Mouse (Mus musculus) bone marrow, adult 2 months (tissue): ENCODE measurements at regions not wholly inside any gene's neighbourhood (a gene's known extent, or its start where the extent isn't known, plus 50 kb on each side); places are given as distances from the start of the nearest gene placed in this dataset.

Experiments used
- H3K27ac ChIP-seq: fragments of 200-500 bp; 2 replicates; pipeline ENCODE4 v1.5.1; 2012; ENCODE audit warnings: low read depth, mild to moderate bottlenecking, control low read depth, inconsistent platforms, low read length; ENCODE audit not compliant: control insufficient read depth, poor library complexity, insufficient read depth
- H3K4me1 ChIP-seq: fragments of 200-500 bp; 2 replicates; pipeline ENCODE4 v1.6.1; 2011; ENCODE audit warnings: low read length; ENCODE audit not compliant: control insufficient read depth, insufficient read depth
- H3K4me3 ChIP-seq: fragments of 200-500 bp; replicated peaks from 2 replicates; pipeline ENCODE3; 2011; ENCODE audit warnings: mild to moderate bottlenecking, low read depth, low read length, control low read depth; ENCODE audit not compliant: control insufficient read depth
- CTCF ChIP-seq: fragments of 200-500 bp; IDR thresholded peaks from 2 replicates; pipeline ENCODE4 v1.5.1; 2011; ENCODE audit warnings: low read length, control low read depth; ENCODE audit not compliant: control insufficient read depth, insufficient read depth
- POLR2A ChIP-seq: fragments of 200-500 bp; IDR thresholded peaks from 2 replicates; pipeline ENCODE4 v1.6.1; 2011; ENCODE audit warnings: low read depth, mild to moderate bottlenecking, control low read depth, low read length, borderline replicate concordance; ENCODE audit not compliant: control insufficient read depth
- WGBS: fragments of 180-500 bp; shearing (Covaris S2); methylation state at CpG from one replicate; pipeline ENCODE4 v1.1.7; 2018; 5-methylcytosine and 5-hydroxymethylcytosine counted together

DNA sequence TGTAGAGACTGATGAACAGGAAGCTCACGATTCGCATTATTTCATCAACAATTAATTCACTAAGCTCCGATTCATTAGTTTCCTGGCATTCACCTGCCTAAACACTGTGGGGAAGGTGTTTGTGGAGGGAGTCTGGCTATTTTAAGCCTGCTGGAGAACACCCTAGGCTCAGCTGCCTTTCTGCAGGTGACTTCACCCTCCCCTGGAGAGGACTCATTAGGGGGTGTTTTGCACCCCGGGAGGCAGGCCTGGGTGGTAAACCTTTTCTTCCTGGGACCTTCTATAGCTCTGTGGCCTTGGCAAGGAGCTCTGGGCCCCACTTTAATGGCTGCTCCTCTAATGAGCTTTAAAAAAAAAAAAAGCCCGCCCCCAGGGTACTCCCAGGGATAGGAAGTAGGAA lies 55.4 kb upstream of the Bnc1 start:
- Histone ChIP-seq H3K4me1 (no peaks in the 10 kb centered on the region), H3K27ac (no peak overlapping the region), H3K4me3 (no peak overlapping the region)
- TF ChIP-seq CTCF (no peak), POLR2A (no peak)
- WGBS, result 69% methylated on average over 5 of the region's 5 CpGs

DNA sequence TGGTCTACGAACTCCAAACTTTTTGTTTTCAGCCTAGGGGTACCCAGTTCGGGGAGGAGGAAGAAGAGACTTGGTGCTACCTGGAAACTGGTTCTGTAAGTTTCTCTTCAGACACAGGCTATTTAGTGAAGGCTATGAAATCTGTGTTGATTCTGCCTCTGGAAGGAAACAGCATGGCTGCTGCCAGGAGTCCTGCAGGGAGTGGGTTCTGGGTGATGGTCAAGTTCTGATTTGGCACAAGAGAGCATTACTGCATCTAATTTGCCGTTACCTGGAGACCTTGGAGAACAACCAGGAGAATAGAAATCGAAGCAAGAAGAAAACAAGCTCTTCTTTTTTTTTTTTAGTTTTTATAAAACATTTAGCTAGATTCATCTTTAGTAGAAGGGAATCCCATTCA lies 61.3 kb upstream of the Bnc1 start:
- no peak overlapping the region for H3K27ac ChIP-seq
- no peaks in the 10 kb centered on the region for H3K4me1 ChIP-seq
- no peak overlapping the region for H3K4me3 ChIP-seq
- TF ChIP-seq CTCF (no peak), POLR2A (no peak)
- WGBS, result 77% methylated on average over 4 of the region's 4 CpGs

DNA sequence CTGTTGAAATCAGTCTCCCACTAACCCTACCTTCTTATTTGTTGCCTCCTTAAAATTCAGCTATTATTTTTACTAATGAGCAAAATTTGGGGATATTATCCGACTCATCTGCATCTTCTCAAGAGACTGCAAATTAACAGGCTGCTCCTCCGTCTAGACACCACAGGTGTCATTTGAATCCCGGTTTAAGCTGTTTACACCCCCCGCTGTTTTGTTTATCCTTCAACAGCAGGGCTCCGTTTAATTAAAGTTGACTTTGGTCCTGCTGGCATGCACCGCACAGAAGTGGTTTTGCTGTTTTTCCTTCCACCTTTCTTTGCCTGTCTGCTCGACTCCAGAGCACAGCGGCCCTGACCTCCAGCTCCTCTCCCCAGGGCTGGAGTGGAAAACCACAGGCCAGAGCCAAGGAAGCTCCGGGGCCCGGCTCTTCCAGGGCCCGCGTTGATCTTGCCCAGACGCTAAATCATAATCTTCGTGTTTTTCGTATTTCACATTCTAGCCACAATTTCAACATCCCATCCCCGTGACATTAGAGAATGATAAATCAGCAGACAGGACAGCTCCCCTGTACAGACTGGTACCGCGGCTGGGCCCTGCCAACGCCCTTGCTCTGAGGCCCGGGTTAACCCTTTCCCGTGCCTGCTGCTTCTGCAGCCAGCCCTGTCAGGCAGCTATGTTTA lies 64.6 kb upstream of the Bnc1 start:
- H3K4me3 ChIP-seq, result no peak overlapping the region
- TF ChIP-seq POLR2A, result no peak
- no peak for TF ChIP-seq CTCF
- 13% methylated on average over 21 of the region's 21 CpGs for WGBS
- no peak overlapping the region for H3K27ac ChIP-seq
- no peaks in the 10 kb centered on the region for H3K4me1 ChIP-seq

DNA sequence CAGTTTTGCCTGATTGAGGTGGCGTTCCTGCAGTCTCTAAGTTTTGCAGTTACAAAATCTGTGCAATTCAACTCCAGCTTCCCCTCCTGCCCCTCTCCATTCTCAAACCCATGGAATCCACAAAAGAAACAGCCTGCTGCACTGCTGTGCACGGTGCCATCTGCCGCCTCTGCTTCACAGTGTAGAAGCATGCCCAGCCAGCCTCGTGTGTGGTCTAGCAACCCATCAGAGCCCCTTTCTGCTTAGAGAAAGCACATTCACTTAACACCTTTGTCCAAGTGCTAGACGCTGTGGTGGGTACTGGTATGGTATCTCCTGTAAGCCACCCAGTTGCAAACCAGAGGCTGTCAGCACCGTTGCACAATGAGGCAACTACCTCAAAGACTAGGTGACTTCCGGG lies 71.3 kb upstream of the Bnc1 start:
- TF ChIP-seq POLR2A (no peak), CTCF (no peak)
- Histone ChIP-seq H3K27ac (no peak overlapping the region), H3K4me3 (no peak overlapping the region), H3K4me1 (no peaks in the 10 kb centered on the region)
- 64% methylated on average over 7 of the region's 7 CpGs for WGBS

DNA sequence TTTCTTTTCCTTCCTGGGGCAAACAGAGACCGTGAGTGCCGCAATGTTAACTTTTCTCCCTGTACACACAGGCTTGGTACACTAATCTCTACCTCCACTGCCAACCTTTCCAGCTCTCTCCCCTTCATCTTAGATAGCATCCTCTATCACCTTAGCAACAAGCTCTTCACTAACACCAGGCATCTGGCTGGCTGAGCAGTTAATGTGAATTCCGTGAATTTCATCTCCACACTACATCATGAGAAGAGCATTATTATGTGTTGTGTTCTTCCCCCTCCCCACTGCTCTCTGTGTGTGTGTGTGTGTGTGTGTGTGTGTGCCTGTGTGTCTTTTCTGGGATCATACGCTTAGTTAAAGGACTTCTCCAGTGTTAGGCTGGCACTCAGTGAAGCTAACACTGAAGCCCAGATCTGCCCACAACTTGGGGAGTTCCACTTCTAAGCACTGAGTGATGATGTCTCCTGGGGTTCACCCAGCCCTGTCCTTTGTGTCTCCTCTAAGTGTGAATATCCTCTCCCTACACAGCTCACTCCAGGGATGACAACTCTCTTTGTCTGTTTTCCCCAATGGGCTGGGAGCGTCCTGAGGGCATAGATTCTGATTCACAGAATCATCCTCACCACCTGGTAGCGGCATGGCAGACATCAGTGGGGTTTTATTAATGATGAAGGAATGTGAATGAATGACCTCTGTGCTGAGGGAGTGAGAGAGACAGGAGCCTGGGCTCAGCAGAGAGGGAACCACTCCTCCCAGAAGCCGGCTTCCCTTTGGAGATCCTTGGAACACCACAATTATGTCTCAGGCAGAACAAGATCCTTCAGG lies 77.7 kb upstream of the Bnc1 start:
- 77% methylated on average over 7 of the region's 7 CpGs for WGBS

DNA sequence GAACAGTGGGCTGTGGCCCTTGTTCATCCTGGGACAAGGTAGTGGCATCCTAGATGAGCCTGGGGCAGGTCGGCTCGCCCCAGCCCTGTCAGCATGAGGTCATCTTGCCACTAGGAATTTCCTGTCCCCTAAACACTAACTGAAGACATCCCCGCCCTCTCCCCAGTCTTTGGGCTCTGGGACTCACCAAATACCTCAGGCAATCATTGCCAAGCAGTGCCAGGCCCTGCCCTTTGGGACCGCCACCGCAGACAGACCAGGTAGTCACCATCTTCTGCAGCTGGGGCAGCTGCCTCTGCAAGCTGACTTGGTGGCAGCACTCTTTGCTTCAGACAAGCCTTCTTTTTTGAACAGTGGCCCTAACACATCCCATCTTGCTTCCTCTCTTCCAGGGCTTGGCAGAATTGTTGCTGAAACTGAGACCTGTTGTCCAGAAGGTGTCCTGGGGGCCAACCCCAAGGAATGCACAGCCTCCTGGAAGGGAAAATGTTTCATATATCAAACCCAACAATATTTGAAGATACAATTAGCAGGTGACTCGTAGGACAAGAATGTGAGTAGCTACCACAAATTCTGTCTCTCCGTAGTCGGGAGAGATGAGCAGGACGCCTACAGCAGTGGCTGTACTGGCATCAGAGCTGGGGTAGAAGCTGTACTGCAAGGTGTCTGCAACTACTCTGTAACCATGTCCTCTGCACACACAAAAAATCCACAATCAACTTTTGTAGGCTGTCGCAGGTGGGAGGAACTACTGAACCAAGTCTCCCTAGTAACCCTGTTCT lies 79.0 kb upstream of the Bnc1 start:
- no peak for TF ChIP-seq POLR2A
- TF ChIP-seq CTCF, result no peak
- Histone ChIP-seq H3K4me3 (no peak overlapping the region), H3K27ac (no peak overlapping the region), H3K4me1 (no peaks in the 10 kb centered on the region)
- WGBS, result 74% methylated on average over 10 of the region's 10 CpGs

More for the DNA sequence above, 77.7 kb upstream of the Bnc1 start:
- TF ChIP-seq POLR2A (no peak), CTCF (no peak)
- Histone ChIP-seq H3K27ac (no peak overlapping the region), H3K4me1 (no peaks in the 10 kb centered on the region), H3K4me3 (no peak overlapping the region)

DNA sequence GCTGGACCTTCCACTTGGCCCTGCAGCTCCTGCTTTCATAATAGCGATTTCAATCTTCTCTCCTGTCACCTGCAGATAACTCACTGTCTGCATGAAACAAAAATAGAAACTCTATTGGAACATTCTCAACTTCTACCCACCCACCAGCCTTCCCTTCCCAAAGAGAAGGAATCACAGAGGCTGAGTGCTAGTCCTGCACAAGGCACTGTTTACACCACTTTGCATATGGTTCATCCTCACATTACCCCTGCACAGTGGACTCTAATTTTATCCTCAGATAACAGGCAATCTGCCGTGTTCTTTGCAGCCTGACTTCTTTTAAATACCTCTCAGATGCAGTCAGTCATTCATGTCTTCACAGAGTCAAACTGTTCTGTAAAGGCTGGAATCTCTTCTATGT lies 83.3 kb upstream of the Bnc1 start:
- H3K27ac ChIP-seq, result no peak overlapping the region
- no peaks in the 10 kb centered on the region for H3K4me1 ChIP-seq
- no peak overlapping the region for H3K4me3 ChIP-seq
- 76% methylated on average over 2 of the region's 2 CpGs for WGBS
- TF ChIP-seq CTCF (no peak), POLR2A (no peak)

DNA sequence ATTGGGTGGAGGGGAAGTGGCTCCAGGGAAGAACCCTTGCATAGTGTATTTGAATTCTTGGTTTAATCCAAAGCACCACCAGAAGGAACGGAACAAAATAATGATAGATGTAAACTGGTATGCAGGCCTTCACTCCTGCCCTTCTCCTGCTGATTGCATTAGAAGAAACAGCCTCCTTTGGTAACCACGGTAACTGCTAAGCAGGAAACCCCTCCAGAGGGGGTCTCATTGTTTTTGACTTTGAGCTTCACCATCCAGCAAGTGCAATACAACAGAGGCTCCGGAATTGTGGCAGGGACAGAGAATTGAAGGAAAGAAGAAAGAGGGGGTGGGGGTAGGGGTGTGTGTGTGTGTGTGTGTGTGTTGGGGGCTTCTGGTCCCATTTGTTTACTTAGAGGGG lies 89.8 kb upstream of the Bnc1 start:
- TF ChIP-seq POLR2A (no peak), CTCF (no peak)
- H3K4me1 ChIP-seq, result no peaks in the 10 kb centered on the region
- no peak overlapping the region for H3K27ac ChIP-seq
- WGBS, result 51% methylated on average over 3 of the region's 3 CpGs
- H3K4me3 ChIP-seq, result no peak overlapping the region
